Mouse (Mus musculus) bone marrow, adult 2 months (tissue): Measurements from ENCODE around the gene Mcam. TPM values are rescaled to one million over a fixed set of nuclear protein-coding genes. Genes with fewer than 3 reads are reported as not detected.

Source experiments
- H3K27ac ChIP-seq: fragments of 200-500 bp; 2 replicates; pipeline ENCODE4 v1.5.1; 2012; ENCODE audit warnings: low read depth, mild to moderate bottlenecking, control low read depth, inconsistent platforms, low read length; ENCODE audit not compliant: control insufficient read depth, poor library complexity, insufficient read depth
- H3K4me1 ChIP-seq: fragments of 200-500 bp; 2 replicates; pipeline ENCODE4 v1.6.1; 2011; ENCODE audit warnings: low read length; ENCODE audit not compliant: control insufficient read depth, insufficient read depth
- H3K4me3 ChIP-seq: fragments of 200-500 bp; replicated peaks from 2 replicates; pipeline ENCODE3; 2011; ENCODE audit warnings: mild to moderate bottlenecking, low read depth, low read length, control low read depth; ENCODE audit not compliant: control insufficient read depth
- CTCF ChIP-seq: fragments of 200-500 bp; IDR thresholded peaks from 2 replicates; pipeline ENCODE4 v1.5.1; 2011; ENCODE audit warnings: low read length, control low read depth; ENCODE audit not compliant: control insufficient read depth, insufficient read depth
- POLR2A ChIP-seq: fragments of 200-500 bp; IDR thresholded peaks from 2 replicates; pipeline ENCODE4 v1.6.1; 2011; ENCODE audit warnings: low read depth, mild to moderate bottlenecking, control low read depth, low read length, borderline replicate concordance; ENCODE audit not compliant: control insufficient read depth
- whole genome bisulfite sequencing: fragments of 180-500 bp; shearing (Covaris S2); methylation state at CpG from one replicate; pipeline ENCODE4 v1.1.7; 2018; 5-methylcytosine and 5-hydroxymethylcytosine counted together
- polyA plus RNA-seq: library from polyadenylated mRNA; stranded (reverse); fragments of >200 nt; gene quantifications from 2 replicates; pipeline ENCODE4 v1.2.4, GENCODE M21; 2011; ENCODE audit warnings: low replicate concordance; ENCODE audit not compliant: missing spikeins, insufficient read depth, insufficient read length

The Mcam gene
- polyA plus RNA-seq, 1 experiment, result 6.3 TPM

DNA sequence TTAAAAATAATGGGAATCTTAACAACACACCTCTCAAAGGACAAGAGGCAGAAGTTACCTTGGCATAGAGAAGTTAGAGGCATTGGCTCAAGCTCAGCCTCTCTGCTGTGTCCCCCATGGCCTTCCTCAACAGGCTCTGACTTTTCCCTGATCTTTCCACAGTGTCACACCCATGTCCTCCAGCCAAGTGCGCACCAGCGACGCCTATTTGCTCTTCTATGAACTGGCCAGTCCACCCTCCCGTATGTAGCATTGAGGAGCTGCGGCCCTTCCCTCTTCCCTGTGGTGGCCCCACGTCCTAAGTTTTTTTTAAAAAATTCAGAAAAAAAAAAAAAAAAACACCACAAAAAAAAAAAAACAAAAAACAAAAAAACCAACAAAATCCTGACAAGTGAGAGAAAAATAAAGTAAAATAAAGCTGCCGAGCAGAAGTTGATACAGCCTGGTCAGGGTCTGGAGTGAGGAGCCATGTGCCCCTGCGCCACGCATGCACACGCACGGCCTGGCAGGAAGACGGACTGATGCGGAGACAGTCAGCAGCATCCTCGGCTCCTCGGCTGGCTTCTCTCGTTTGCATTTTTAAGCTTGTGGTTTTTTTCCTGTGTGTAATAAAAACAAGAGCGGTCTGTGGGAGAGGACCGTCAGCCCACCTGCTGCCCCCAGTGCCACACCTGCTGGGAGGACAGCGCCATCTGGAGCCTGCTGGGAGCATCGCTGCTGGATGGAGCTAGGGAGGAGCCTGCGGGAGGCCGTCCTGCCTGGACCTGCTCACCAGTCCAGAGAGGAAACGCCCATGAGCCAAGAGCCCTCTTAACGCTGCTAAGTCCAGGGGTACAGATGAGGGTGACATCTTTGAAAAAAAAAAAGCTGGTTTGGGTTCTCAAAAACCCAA, 40.4 kb upstream of the Mcam start:
- H3K27ac ChIP-seq, result no peak overlapping the region
- 39% methylated on average over 24 of the region's 24 CpGs for WGBS
- peaks cover 3% of the 10 kb centered on the region; the same call in 1 of the 2 replicates for H3K4me1 ChIP-seq
- TF ChIP-seq POLR2A (no peak), CTCF (peak; percentile 88)
- no peak overlapping the region for H3K4me3 ChIP-seq

DNA sequence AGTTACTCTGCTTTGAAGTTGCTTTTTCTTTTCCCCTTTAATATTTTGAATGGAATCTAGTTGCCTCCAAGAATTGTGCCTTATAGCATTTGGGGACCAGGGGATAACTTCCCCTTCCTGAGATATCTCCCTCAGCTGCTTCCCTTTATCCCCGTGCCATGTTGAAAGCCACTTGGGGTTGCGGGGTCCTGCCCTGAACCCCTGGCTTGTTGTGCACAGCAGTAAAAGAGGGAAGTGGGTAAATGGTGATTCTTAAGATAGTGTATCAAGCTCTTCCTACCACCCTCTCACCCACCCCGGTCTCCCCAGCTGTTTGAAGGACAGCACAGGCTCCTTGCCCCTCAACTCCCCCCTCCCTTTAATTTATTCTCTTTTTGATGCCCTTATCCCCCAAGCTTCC, 39.5 kb upstream of the Mcam start:
- Histone ChIP-seq H3K4me1 (no peaks in the 10 kb centered on the region; the same call in 1 of the 2 replicates), H3K27ac (no peak overlapping the region), H3K4me3 (no peak overlapping the region)
- 18% methylated on average over 3 of the region's 3 CpGs for WGBS
- TF ChIP-seq POLR2A, result no peak
- no peak for TF ChIP-seq CTCF

DNA sequence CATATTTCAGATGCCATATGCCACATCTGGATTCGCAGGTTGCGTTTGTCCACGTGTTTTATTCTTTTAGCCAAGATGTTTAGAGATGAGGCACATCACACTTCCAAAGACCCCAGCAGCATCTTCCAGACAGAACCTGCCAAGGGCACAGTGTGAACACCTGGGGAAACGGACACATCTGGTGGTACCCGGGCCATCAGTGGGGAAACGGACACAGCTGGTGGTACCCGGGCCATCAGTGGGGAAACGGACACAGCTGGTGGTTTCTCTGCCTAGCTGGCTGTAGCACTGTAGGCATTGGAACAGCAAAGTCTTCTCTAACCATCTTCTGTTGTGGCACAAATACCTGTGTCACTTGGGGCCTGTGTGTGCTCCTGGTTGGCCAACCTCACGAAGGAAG, 38.5 kb upstream of the Mcam start:
- TF ChIP-seq POLR2A, result no peak
- TF ChIP-seq CTCF, result no peak

DNA sequence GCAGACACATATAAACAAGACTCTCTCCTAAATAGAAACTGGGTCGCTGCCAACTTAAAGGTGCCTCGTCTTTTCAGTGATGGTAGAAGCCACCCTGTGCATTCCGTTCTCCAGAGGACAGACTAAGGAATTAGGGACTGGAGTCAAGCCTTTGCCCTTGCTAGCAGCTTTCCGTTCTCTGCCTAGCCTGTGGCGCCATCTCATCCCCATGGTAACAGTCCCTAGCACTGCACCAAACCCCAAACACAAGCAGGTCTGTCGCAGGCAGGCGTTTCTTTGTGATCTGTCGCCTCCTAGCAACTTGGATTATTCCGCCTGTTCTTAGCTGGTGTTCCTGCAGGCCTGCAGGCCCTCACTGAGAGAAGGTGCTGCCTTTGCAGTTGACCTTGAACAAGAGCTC, 37.7 kb upstream of the Mcam start:
- 84% methylated on average over 9 of the region's 9 CpGs for WGBS
- no peak overlapping the region for H3K27ac ChIP-seq
- H3K4me3 ChIP-seq, result no peak overlapping the region
- no peak for TF ChIP-seq CTCF
- H3K4me1 ChIP-seq, result no peaks in the 10 kb centered on the region; the same call in 1 of the 2 replicates

More for the DNA sequence above, 38.5 kb upstream of the Mcam start:
- Histone ChIP-seq H3K27ac (no peak overlapping the region), H3K4me1 (no peaks in the 10 kb centered on the region; the same call in 1 of the 2 replicates), H3K4me3 (no peak overlapping the region)
- 84% methylated on average over 9 of the region's 9 CpGs for WGBS

GRCm38 (mm10) chr9:44101490-44101889, 32.8 kb upstream of the Mcam start, which contains the start of gene Mfrp:
Gene Mfrp, plus strand, starts transcription at chr9:44101729.
- no peak for TF ChIP-seq POLR2A
- no peak for TF ChIP-seq CTCF
- Histone ChIP-seq H3K4me3 (no peak within 1 kb of the TSS), H3K27ac (no peak within 1 kb of the TSS), H3K4me1 (peaks cover 1% of the 10 kb centered on the region; the same call in 1 of the 2 replicates)
- WGBS, result 95% methylated on average over 9 of the region's 9 CpGs

GRCm38 (mm10) chr9:44104881-44105280, 29.4 kb upstream of the Mcam start:
- Histone ChIP-seq H3K4me3 (no peak overlapping the region), H3K4me1 (peaks cover 1% of the 10 kb centered on the region; the same call in 1 of the 2 replicates), H3K27ac (peak overlapping the region; percentile 57)
- 71% methylated on average over 7 of the region's 7 CpGs for whole genome bisulfite sequencing
- TF ChIP-seq CTCF, result no peak
- no peak for TF ChIP-seq POLR2A

DNA sequence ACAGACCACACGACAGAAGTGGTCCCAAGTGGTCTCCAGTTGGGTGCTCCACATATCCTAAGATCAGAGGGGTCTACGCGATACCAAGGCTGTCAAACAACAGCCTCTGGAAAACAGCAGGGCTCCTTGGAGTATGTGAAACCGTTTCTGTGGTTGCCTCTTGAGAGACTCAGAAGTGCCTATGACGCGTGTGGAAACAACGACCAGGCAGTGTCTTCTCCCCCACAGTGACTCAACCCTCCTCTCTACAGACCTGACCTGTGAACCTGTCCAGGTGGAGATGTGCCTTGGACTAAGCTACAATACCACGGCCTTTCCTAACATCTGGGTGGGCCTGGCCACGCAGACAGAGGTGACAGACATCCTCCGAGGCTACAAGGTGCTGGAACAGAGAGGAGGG, 28.5 kb upstream of the Mcam start:
- WGBS, result 64% methylated on average over 10 of the region's 10 CpGs
- TF ChIP-seq CTCF, result no peak
- TF ChIP-seq POLR2A, result no peak
- H3K4me1 ChIP-seq, result peaks cover 1% of the 10 kb centered on the region; the same call in 1 of the 2 replicates
- H3K27ac ChIP-seq, result no peak overlapping the region
- H3K4me3 ChIP-seq, result no peak overlapping the region

- no peak for TF ChIP-seq CTCF
- no peak for TF ChIP-seq POLR2A
- Histone ChIP-seq H3K4me1 (peaks cover 1% of the 10 kb centered on the region; the same call in 1 of the 2 replicates), H3K4me3 (no peak overlapping the region), H3K27ac (no peak overlapping the region)
- 94% methylated on average over 7 of the region's 7 CpGs for WGBS
These were observed 28.1 kb upstream of the Mcam start for GRCm38 (mm10) chr9:44106182-44106581.
